Mouse (Mus musculus) liver, embryonic 14 days (tissue): ENCODE measurements around the gene Ap1s3. TPM values are rescaled to one million over a fixed set of nuclear protein-coding genes. Genes with fewer than 3 reads are reported as not detected.

Source experiments
- polyA plus RNA-seq: library from polyadenylated mRNA; depleted of rRNA; stranded (reverse); fragments of >200 nt; gene quantifications from 2 replicates; pipeline ENCODE4 v1.2.3, GENCODE M21; 2012; rRNA removed

The Ap1s3 gene
- polyA plus RNA-seq = 1.5 and 2.1 TPM in 2 replicates

GRCm38 (mm10) chr1:79671543-79672337 lies at the start of gene Ap1s3:
Gene Ap1s3 (minus strand): TSS chr1:79671972.

Other genes starting within 250 kb of the Ap1s3 start
- 0.01 and 0.06 TPM in 2 replicates for gene Scg2, start 231.9 kb downstream of the Ap1s3 start, polyA plus RNA-seq
- gene Mrpl44, start 104.0 kb upstream of the Ap1s3 start, polyA plus RNA-seq = 10.5 and 13.9 TPM in 2 replicates
- gene Wdfy1, start 104.2 kb upstream of the Ap1s3 start, polyA plus RNA-seq = 4.4 and 5.5 TPM in 2 replicates
- gene Serpine2, start 189.2 kb upstream of the Ap1s3 start, polyA plus RNA-seq = 2.8 and 3.4 TPM in 2 replicates